Mouse (Mus musculus): ENCODE results near the gene Smap2.

DNA sequence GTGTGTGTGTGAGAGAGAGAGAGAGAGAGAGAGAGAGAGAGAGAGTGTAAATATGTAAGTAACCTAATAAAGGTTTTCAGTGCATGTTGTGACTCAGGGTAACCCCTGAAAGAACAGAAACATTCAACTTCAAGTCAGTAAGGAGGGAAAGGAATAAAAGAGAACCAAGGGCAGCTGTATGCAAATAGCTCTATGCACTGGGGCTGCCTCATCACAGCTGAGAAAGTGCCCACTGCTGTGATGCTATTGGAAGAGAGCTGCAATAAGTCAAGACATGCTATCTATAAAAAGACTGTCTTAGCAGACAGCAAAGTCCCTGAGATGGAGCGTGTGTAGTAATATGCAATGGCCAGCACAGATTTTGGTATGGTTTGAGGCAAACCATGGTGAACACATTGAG lies 63.4 kb downstream of the Smap2 start:
- TF ChIP-seq POLR2A (IDR thresholded peaks at IDR 0.05; ENCODE audit: borderline replicate concordance, control insufficient read depth, low read depth, low read length) (no peak), CTCF (IDR thresholded peaks at IDR 0.05; ENCODE audit: control insufficient read depth, insufficient read depth, low read length) (no peak)

All from bone marrow, adult 2 months (tissue).